Mouse (Mus musculus) CH12F3 (cell line): Measurements from ENCODE around the gene Sdf2l1.

Experiments used
- in situ Hi-C: fragments of 300-500 bp; cut with MboI; formaldehyde crosslinking; loops from 2 replicates; pipeline ENCODE4 v1.14.3; 2020; ENCODE audit warnings: low sequenced_read_pairs

Gene Sdf2l1

GRCm38 (mm10) chr16:17124119-17124870 is 7.9 kb downstream of the Sdf2l1 start:
- in situ Hi-C loops: loop anchor here (10.0 kb wide), 1 partner anchor 161 kb away; no protein-coding TSS in a partner anchor

GRCm38 (mm10) chr16:17121569-17121968 is 10.6 kb downstream of the Sdf2l1 start:
- in situ Hi-C loops: loop anchor here (10.0 kb wide), 1 partner anchor 163 kb away; no protein-coding TSS in a partner anchor

GRCm38 (mm10) chr16:17117309-17117799 is 14.8 kb downstream of the Sdf2l1 start:
- in situ Hi-C loops: no loop called here

GRCm38 (mm10) chr16:17110771-17111743 is 21.1 kb downstream of the Sdf2l1 start, which contains the start of gene Ppil2:
Ppil2 (minus strand) TSS chr16:17111257.
- in situ Hi-C loops: no loop called here

GRCm38 (mm10) chr16:17104600-17104999 is 27.6 kb downstream of the Sdf2l1 start:
- in situ Hi-C loops: no loop called here

GRCm38 (mm10) chr16:17102630-17103220 is 29.5 kb downstream of the Sdf2l1 start:
- in situ Hi-C loops: no loop called here

- in situ Hi-C loops: no loop called here
Measured at GRCm38 (mm10) chr16:17096938-17097337, 35.2 kb downstream of the Sdf2l1 start.

GRCm38 (mm10) chr16:17088346-17088745 is 43.8 kb downstream of the Sdf2l1 start:
- in situ Hi-C loops: no loop called here

- in situ Hi-C loops: no loop called here
Measured at GRCm38 (mm10) chr16:17086669-17087193, 45.5 kb downstream of the Sdf2l1 start.

- in situ Hi-C loops: no loop called here
Measured at GRCm38 (mm10) chr16:17086241-17086640, 45.9 kb downstream of the Sdf2l1 start.

- in situ Hi-C loops: no loop called here
Measured at GRCm38 (mm10) chr16:17085636-17086035, 46.5 kb downstream of the Sdf2l1 start.

GRCm38 (mm10) chr16:17082121-17082792 is 49.9 kb downstream of the Sdf2l1 start:
- in situ Hi-C loops: no loop called here
